Mouse (Mus musculus): ENCODE measurements around the gene Rnase2a.
A peak's percentile ranks its signal among the peaks of the same experiment; 100 is the strongest.
"Not testable (repeated sequence)": the region's sequence is repeated elsewhere in the genome, so short reads cannot be mapped to it uniquely, and the experiment has no call there.

Gene Rnase2a

DNA sequence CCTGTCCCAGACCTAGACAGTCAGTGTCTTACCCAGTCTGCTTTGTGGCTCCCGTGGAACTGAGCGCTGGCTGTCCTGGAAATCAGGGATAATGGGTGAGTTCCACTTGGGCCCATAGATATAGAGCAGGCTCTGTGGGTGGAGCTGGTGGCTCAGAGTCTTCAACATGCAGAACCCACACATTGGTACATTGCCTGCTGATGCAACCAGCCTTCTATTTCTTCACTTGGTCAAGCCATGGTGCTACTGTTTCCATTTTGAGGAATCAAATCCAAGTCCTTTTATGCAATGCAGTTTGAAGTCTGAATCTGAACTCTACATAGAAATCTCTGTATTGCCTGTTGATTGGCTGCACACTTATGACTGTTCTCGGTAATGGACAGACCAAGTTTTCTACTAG lies at the start of gene Rnase2a:
Gene Rnase2a (minus strand): TSS at position 72 of the 400 bp plus-strand sequence.
- DNase-seq (ENCODE audit: low read depth, low spot score), result no peak

DNA sequence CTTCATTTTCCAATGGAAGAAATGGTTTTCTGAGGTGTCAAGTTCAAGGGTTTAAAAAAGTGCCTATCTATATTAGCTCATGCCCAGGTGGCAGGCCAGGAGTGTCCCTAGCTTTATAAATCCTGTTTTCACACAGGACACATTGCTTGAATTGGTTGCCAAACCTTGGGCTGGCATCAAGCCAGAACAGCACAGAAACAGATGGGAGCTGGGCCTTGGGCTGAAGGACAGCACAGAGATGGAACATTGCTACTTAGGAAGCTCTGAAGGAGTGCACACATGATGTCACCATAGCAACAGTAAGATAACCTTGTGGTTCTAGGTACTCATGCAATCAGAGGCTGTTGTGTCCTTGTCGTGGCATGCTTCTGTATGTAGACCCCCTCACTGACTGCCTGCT lies 35.6 kb upstream of the Rnase2a start:
- no peak for DNase-seq (ENCODE audit: low read depth, low spot score)

GRCm38 (mm10) chr14:51278515-51278914 lies 22.6 kb upstream of the Rnase2a start:
- DNase-seq (ENCODE audit: low read depth, low spot score), result not testable (repeated sequence)

DNA sequence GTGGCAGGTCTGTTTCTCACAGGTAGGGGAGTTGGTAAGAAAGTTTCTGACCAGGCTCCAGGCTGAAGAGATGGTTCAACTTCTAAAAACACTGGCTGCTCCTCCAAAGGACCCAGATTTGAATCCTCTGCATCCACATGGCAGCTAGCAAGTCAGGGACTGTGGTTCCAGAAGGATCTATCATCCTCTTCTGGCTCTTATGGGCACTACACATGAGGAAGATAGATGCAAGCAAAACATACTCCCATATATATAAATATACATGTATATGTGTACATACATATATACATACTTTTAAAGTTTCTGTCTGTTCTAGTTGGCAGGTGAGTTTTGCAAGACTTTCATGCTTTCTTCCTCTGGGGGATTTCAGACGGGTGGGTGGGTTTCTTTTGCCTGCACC lies 12.8 kb upstream of the Rnase2a start:
- no peak for DNase-seq (ENCODE audit: low read depth, low spot score)

- DNase-seq (ENCODE audit: low read depth, low spot score), result peak; percentile 73
Observed at GRCm38 (mm10) chr14:51266113-51266512, 10.2 kb upstream of the Rnase2a start.

GRCm38 (mm10) chr14:51265667-51266066 lies 9.8 kb upstream of the Rnase2a start:
- DNase-seq (ENCODE audit: low read depth, low spot score), result no peak

- no peak for DNase-seq (ENCODE audit: low read depth, low spot score)
Observed at GRCm38 (mm10) chr14:51262397-51262796, 6.5 kb upstream of the Rnase2a start.

DNA sequence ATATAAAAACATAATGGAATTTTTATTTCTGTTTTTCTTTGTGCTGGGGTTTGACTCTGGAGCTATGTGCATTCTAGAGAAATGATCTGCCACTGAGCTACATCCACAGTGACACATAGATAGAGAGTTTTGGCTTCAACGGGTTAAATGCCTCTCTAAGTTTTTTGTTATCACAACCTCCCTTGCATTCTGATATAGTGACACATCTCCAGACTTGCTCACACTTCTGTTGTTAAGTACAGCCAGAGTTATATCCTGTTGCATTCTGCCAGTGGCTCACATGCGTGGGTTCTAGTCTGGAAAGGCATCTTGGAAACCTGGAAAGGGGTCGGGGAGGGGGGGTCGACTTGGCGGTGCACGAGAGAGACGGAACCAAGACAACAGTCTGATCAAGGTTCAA lies 3.8 kb upstream of the Rnase2a start:
- DNase-seq (ENCODE audit: low read depth, low spot score), result no peak

GRCm38 (mm10) chr14:51253569-51253968 lies 2.3 kb downstream of the Rnase2a start:
- DNase-seq (ENCODE audit: low read depth, low spot score), result peak; percentile 33

GRCm38 (mm10) chr14:51252206-51252605 lies 3.7 kb downstream of the Rnase2a start:
- not testable (repeated sequence) for DNase-seq (ENCODE audit: low read depth, low spot score)

DNA sequence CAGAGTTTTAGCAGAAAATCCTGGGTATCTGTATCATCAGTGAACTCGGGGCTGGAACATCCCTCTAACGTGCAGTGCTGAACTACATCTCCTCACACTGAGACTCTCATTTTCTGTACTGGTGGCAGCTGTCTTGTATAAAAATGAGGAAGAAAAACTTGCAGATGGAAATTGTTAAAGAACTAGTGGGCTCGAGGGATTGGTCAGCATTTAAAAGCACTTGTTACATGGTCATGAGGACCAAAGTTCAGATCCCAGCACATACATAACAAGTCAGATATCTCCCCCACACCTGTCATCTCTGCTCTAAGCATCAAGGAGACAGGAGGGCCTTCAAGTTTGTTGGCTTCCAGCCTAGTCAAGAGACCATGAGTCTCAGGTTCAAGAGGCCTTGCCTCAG lies 5.6 kb downstream of the Rnase2a start:
- DNase-seq (ENCODE audit: low read depth, low spot score), result peak; percentile 61

- DNase-seq (ENCODE audit: low read depth, low spot score), result no peak
Observed at GRCm38 (mm10) chr14:51247736-51248135, 8.2 kb downstream of the Rnase2a start.

GRCm38 (mm10) chr14:51240899-51241298 lies 15.0 kb downstream of the Rnase2a start:
- peak; percentile 64 for DNase-seq (ENCODE audit: low read depth, low spot score)

DNA sequence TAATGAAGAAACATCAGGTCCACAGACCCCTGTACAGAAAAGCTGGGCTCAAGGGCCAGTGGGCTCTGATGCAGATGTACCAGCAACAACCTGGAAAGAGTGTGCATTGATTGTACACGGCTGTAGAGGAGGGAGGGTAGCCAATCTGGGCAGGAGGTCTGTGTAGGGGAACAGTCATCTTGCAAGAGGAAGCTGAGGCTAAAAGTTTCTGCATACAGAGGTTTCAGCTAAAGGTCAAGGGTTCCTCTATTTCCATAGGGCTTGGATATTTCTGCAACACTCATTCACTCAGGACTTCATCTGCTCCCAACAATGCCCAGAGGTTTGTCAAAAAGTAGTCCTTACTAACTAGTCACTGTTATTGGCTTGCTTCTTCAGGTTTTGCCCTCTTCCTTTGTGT lies 18.4 kb downstream of the Rnase2a start:
- DNase-seq (ENCODE audit: low read depth, low spot score), result peak; percentile 73

- not testable (repeated sequence) for DNase-seq (ENCODE audit: low read depth, low spot score)
Observed at GRCm38 (mm10) chr14:51229657-51230056, 26.3 kb downstream of the Rnase2a start.

- not testable (repeated sequence) for DNase-seq (ENCODE audit: low read depth, low spot score)
Observed at GRCm38 (mm10) chr14:51220075-51220474, 35.8 kb downstream of the Rnase2a start.
